ENCODE assay signal across 8 mouse cellular contexts in the genomic region with DNA sequence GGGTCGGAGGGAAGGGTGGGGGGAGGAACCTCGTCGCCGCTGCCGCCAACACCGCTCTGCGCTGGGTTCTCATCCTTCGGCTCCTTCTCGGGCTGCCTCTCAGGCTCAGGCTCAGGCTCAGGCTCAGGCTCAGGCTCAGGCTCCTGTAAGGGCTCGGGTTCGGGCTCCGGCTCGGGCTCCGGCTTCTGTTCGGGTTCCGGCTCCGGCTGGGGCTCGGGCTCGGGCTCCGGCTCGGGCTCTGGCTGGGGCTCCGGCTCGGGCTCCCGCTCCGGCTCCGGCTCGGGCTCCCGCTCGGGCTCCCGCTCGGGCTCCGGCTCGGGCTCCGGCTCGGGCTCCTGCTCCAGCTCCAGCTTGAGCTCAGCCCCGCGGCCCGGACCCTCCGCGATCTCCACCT. TPM values are rescaled to one million over a fixed set of nuclear protein-coding genes. Genes with fewer than 3 reads are reported as not detected.
DNase-seq lines count a peak whose midpoint lies in the region; ATAC-seq and TF ChIP-seq lines count a peak whose summit lies in the region.

No protein-coding gene starts in this region.

- no peak for TF ChIP-seq POLR2A in CH12.LX (IDR thresholded peaks at IDR 0.05; ENCODE audit: low read depth, low read length)

- no peaks in the 10 kb centered on the region for H3K27me3 ChIP-seq in heart, embryonic 12.5 days (replicated peaks)
- H3K27me3 ChIP-seq in CH12.LX (replicated peaks), result no peaks in the 10 kb centered on the region
- no peaks in the 10 kb centered on the region for H3K27me3 ChIP-seq in forebrain, embryonic 12.5 days
- H3K27me3 ChIP-seq in liver, embryonic 14.5 days (ENCODE audit: control insufficient read depth, insufficient read depth, low read length), result no peaks in the 10 kb centered on the region

- 25% methylated on average over 35 of the region's 40 CpGs for WGBS in heart, embryonic 12.5 days
- WGBS in forebrain, embryonic 12.5 days, result 11% methylated on average over 15 of the region's 40 CpGs
- 12% methylated on average over 39 of the region's 40 CpGs for WGBS in liver, embryonic 14.5 days (ENCODE audit: insufficient replicate concordance)

- no peaks in the 10 kb centered on the region for H3K79me2 ChIP-seq in CH12.LX (replicated peaks; ENCODE audit: control insufficient read depth, extremely low read depth, insufficient read depth, poor library complexity, severe bottlenecking)

- H3K4me3 ChIP-seq in heart, embryonic 12.5 days, result peak overlapping the region; percentile 57
- H3K4me3 ChIP-seq in CH12.LX (replicated peaks in 1 of 3; ENCODE audit: low read depth in 2 of 3, low read length in 2 of 3, poor library complexity in 1 of 3), result peak overlapping the region; percentile 37 to 79 (median 59)
- peak overlapping the region; percentile 57 for H3K4me3 ChIP-seq in forebrain, embryonic 12.5 days (replicated peaks)
- H3K4me3 ChIP-seq in liver, embryonic 14.5 days (ENCODE audit: insufficient read depth in 1 of 2, low read depth in 2 of 2, low read length in 2 of 2), result peak overlapping the region; percentile 50 to 56

- H3K4me2 ChIP-seq in heart, embryonic 12.5 days, result peak overlapping the region; percentile 93
- peak overlapping the region; percentile 55; the same call in 1 of the 2 replicates for H3K4me2 ChIP-seq in CH12.LX (ENCODE audit: insufficient read depth, low read depth, poor library complexity, severe bottlenecking)
- peak overlapping the region; percentile 80 for H3K4me2 ChIP-seq in forebrain, embryonic 12.5 days
- peak overlapping the region; percentile 63 for H3K4me2 ChIP-seq in liver, embryonic 14.5 days (ENCODE audit: low read depth)

- dilution Hi-C loops in CH12.LX (cut with MboI; ENCODE audit: extremely low pct_ligation_motif_present, extremely low pct_unique_long_range_greater_than_20kb, low sequenced_read_pairs), result no loop called here

- in situ Hi-C loops in CH12.LX (cut with MboI; ENCODE audit: low pct_ligation_motif_present, low pct_unique_long_range_greater_than_20kb, low sequenced_read_pairs), result no loop called here

- no peak for DNase-seq in heart, adult 11 months
- no peak for DNase-seq in CH12.LX (ENCODE audit: extremely low read depth)
- DNase-seq in liver, embryonic 14.5 days (ENCODE audit: low read depth in 3 of 3, low spot score in 3 of 3), result no peak
- no peak for DNase-seq in adrenal gland, postnatal 14 days
- no peak for DNase-seq in urinary bladder, postnatal 14 days (ENCODE audit: low spot score)
- no peak for DNase-seq in urinary bladder, postnatal 4 days (ENCODE audit: low spot score in 2 of 2)

- no peak for TF ChIP-seq CTCF in CH12.LX (conservative IDR thresholded peaks at IDR 0.05 in 1 of 2, IDR thresholded peaks at IDR 0.05 in 1 of 2; ENCODE audit: low read depth in 2 of 2, low read length in 2 of 2)
- no peak for TF ChIP-seq CTCF in liver, embryonic 14.5 days (IDR thresholded peaks at IDR 0.05; ENCODE audit: low read depth)

- no peaks in the 10 kb centered on the region; the same call in 1 of the 2 replicates for H3K36me3 ChIP-seq in heart, embryonic 12.5 days
- H3K36me3 ChIP-seq in CH12.LX (replicated peaks in 1 of 2; ENCODE audit: control insufficient read depth in 1 of 2, insufficient read depth in 1 of 2, low read length in 1 of 2), result peaks cover 0 to 5% of the 10 kb centered on the region in 2 experiments
- no peaks in the 10 kb centered on the region for H3K36me3 ChIP-seq in forebrain, embryonic 12.5 days (replicated peaks)
- H3K36me3 ChIP-seq in liver, embryonic 14.5 days (replicated peaks; ENCODE audit: control insufficient read depth, insufficient read depth, low read depth), result no peaks in the 10 kb centered on the region

- peaks cover 21% of the 10 kb centered on the region for H3K4me1 ChIP-seq in heart, embryonic 12.5 days (replicated peaks)
- H3K4me1 ChIP-seq in CH12.LX (ENCODE audit: control insufficient read depth in 1 of 2, insufficient read depth in 2 of 2), result 0 out of 4 replicates have a peak, but pooled peaks cover 0 to 4% of the 10 kb centered on the region in 2 experiments
- peaks cover 3% of the 10 kb centered on the region; the same call in 1 of the 2 replicates for H3K4me1 ChIP-seq in forebrain, embryonic 12.5 days
- 0 out of 4 replicates have a peak, but pooled peaks cover 0 to 3% of the 10 kb centered on the region in 2 experiments for H3K4me1 ChIP-seq in liver, embryonic 14.5 days (replicated peaks; ENCODE audit: control insufficient read depth in 2 of 2, insufficient read depth in 2 of 2, low read length in 1 of 2)

- TF ChIP-seq RAD21 in CH12.LX (IDR thresholded peaks at IDR 0.05; ENCODE audit: low read depth, low read length), result no peak

- no peaks in the 10 kb centered on the region for H3K9me3 ChIP-seq in heart, embryonic 12.5 days (replicated peaks)
- H3K9me3 ChIP-seq in CH12.LX (replicated peaks; ENCODE audit: low read length), result no peaks in the 10 kb centered on the region
- H3K9me3 ChIP-seq in forebrain, embryonic 12.5 days, result no peaks in the 10 kb centered on the region
- no peaks in the 10 kb centered on the region for H3K9me3 ChIP-seq in liver, embryonic 14.5 days (ENCODE audit: control insufficient read depth, low read length)

- peak overlapping the region; percentile 73 for H3K9ac ChIP-seq in heart, embryonic 12.5 days
- H3K9ac ChIP-seq in CH12.LX (ENCODE audit: insufficient read depth, low read depth), result peak overlapping the region; percentile 64; the same call in 1 of the 2 replicates
- H3K9ac ChIP-seq in forebrain, embryonic 12.5 days, result peak overlapping the region; percentile 69
- no peak overlapping the region; the same call in 1 of the 2 replicates for H3K9ac ChIP-seq in liver, embryonic 14.5 days (replicated peaks)

- peak; percentile 23; the same call in 1 of the 2 replicates for ATAC-seq in heart, embryonic 12.5 days (ENCODE audit: insufficient number of reproducible peaks, low FRiP score)
- ATAC-seq in forebrain, embryonic 12.5 days (ENCODE audit: low FRiP score), result no peak; the same call in 1 of the 2 replicates
- peak; percentile 59; the same call in 1 of the 2 replicates for ATAC-seq in liver, embryonic 14.5 days (ENCODE audit: insufficient read depth)

- no peak for TF ChIP-seq EP300 in CH12.LX (IDR thresholded peaks at IDR 0.05; ENCODE audit: low read length)
- no peak for TF ChIP-seq EP300 in liver, embryonic 14.5 days (IDR thresholded peaks at IDR 0.05; ENCODE audit: low read depth)

- H3K27ac ChIP-seq in heart, embryonic 12.5 days (ENCODE audit: poor library complexity, severe bottlenecking), result peak overlapping the region; percentile 85
- H3K27ac ChIP-seq in CH12.LX (ENCODE audit: insufficient read depth, low read depth), result no peak overlapping the region
- H3K27ac ChIP-seq in forebrain, embryonic 12.5 days, result peak overlapping the region; percentile 82
- no peak overlapping the region for H3K27ac ChIP-seq in liver, embryonic 14.5 days

TF ChIP-seq in CH12.LX, 34 proteins besides CTCF, POLR2A, EP300 and RAD21:
- TF ChIP-seq CHD2 (IDR thresholded peaks at IDR 0.05; ENCODE audit: low read length), result no peak
- TF ChIP-seq USF2 (conservative IDR thresholded peaks at IDR 0.05; ENCODE audit: low read depth, low read length), result no peak
- TF ChIP-seq GABPA (IDR thresholded peaks at IDR 0.05; ENCODE audit: insufficient replicate concordance, low read depth, low read length), result no peak
- TF ChIP-seq KAT2A (IDR thresholded peaks at IDR 0.05; ENCODE audit: insufficient replicate concordance, low read length), result no peak

RNA-seq across cellular contexts. Expression of gene Usp27x, which starts 0.3 kb away (rescaled TPM):
- 1.1 and 1.2 TPM in 2 replicates for polyA plus RNA-seq in heart, embryonic 12.5 days (2016; fragmentation: Nextera tagmentation; extraction: Ambion mirVana)
- total RNA-seq in CH12.LX (2012; rRNA removed) (0.42 and 0.81 TPM in 2 replicates), CH12.LX (2014; rRNA removed) (0.36 and 0.49 TPM in 2 replicates)
- polyA plus RNA-seq in CH12.LX (2012; ENCODE audit: insufficient read length, low read depth), result 0.50 and 0.64 TPM in 2 replicates
- polyA plus RNA-seq in forebrain, embryonic 12.5 days (2016; fragmentation: Nextera tagmentation; extraction: Ambion mirVana), result 1.3 and 1.4 TPM in 2 replicates
- 0.12 and 0.26 TPM in 2 replicates for polyA plus RNA-seq in liver, embryonic 14.5 days (2012; rRNA removed)
- polyA plus RNA-seq in liver, embryonic 14.5 days (2014; fragmentation: Nextera tagmentation; extraction: Ambion mirVana), result 0.05 TPM in 1 of 2 replicates, not detected in the other
- total RNA-seq in adrenal gland, postnatal 14 days (2021), result 17.5 and 18.8 TPM in 2 replicates

RNA-seq across cellular contexts. Expression of gene Clcn5, which starts 56.2 kb away (rescaled TPM):
- polyA plus RNA-seq in heart, embryonic 12.5 days (2016; fragmentation: Nextera tagmentation; extraction: Ambion mirVana), result 35.7 and 37.1 TPM in 2 replicates
- total RNA-seq in CH12.LX (2012; rRNA removed), result 10.3 and 11.0 TPM in 2 replicates
- 6.9 and 7.5 TPM in 2 replicates for total RNA-seq in CH12.LX (2014; rRNA removed)
- 8.4 and 10.2 TPM in 2 replicates for polyA plus RNA-seq in CH12.LX (2012; ENCODE audit: insufficient read length, low read depth)
- polyA plus RNA-seq in forebrain, embryonic 12.5 days (2016; fragmentation: Nextera tagmentation; extraction: Ambion mirVana), result 13.2 and 13.4 TPM in 2 replicates
- 1.6 and 2.2 TPM in 2 replicates for polyA plus RNA-seq in liver, embryonic 14.5 days (2012; rRNA removed)
- polyA plus RNA-seq in liver, embryonic 14.5 days (2014; fragmentation: Nextera tagmentation; extraction: Ambion mirVana), result 3.4 and 4.2 TPM in 2 replicates
- 27.9 and 30.4 TPM in 2 replicates for total RNA-seq in adrenal gland, postnatal 14 days (2021)

Comparison
In these comparisons a context has a peak if more than half of its experiments do, and no peak if none do; other contexts are left out.
1. H3K27ac ChIP-seq: peak in heart, embryonic 12.5 days (single experiment) and forebrain, embryonic 12.5 days (single experiment); none in CH12.LX (single experiment) and liver, embryonic 14.5 days (single experiment).
2. Peak in every context shown above with its lines, with median percentiles within 50 percentile points of each other: H3K4me2 ChIP-seq and H3K4me3 ChIP-seq.